8 mouse cellular contexts compared by ENCODE assay signal in genomic region chr15:84312878-84313565, GRCm38 (mm10). TPM values are rescaled to one million over a fixed set of nuclear protein-coding genes. Genes with fewer than 3 reads are reported as not detected.
DNase-seq lines count a peak whose midpoint lies in the region; ATAC-seq and TF ChIP-seq lines count a peak whose summit lies in the region.

No protein-coding gene starts in this region.

- TF ChIP-seq CTCF in kidney, postnatal 0 days (IDR thresholded peaks at IDR 0.05; ENCODE audit: low read depth) = no peak

- peaks cover 68% of the 10 kb centered on the region for H3K4me1 ChIP-seq in forebrain, embryonic 10.5 days
- H3K4me1 ChIP-seq in forebrain, embryonic 14.5 days (ENCODE audit: control insufficient read depth, insufficient read depth, low read length) = peaks cover 28% of the 10 kb centered on the region
- peaks cover 12% of the 10 kb centered on the region; the same call in 1 of the 2 replicates for H3K4me1 ChIP-seq in kidney, postnatal 0 days (replicated peaks; ENCODE audit: insufficient read depth, low read length)
- H3K4me1 ChIP-seq in liver, embryonic 16.5 days (ENCODE audit: control insufficient read depth, low read depth, low read length) = peaks cover 34% of the 10 kb centered on the region

- DNase-seq in forebrain, embryonic 10.5 days (ENCODE audit: extremely low spot score, low spot score) = no peak
- DNase-seq in forebrain, embryonic 14.5 days (ENCODE audit: low spot score) = no peak
- DNase-seq in kidney, postnatal 0 days (ENCODE audit: low spot score) = no peak
- DNase-seq in kidney, adult 18-20 months = no peak
- peak; percentile 42 for DNase-seq in embryo, embryonic 10.5 days (ENCODE audit: low spot score)
- no peak for DNase-seq in adrenal gland, postnatal 25 days
- no peak for DNase-seq in layer of hippocampus, postnatal 10 days (ENCODE audit: low spot score in 2 of 2)

- ATAC-seq in forebrain, embryonic 14.5 days = no peak
- ATAC-seq in kidney, postnatal 0 days (replicated peaks; ENCODE audit: low FRiP score, low read depth) = no peak
- no peak for ATAC-seq in liver, embryonic 16.5 days (ENCODE audit: low read depth)

- no peak overlapping the region for H3K9ac ChIP-seq in forebrain, embryonic 14.5 days (ENCODE audit: low read length)
- no peak overlapping the region for H3K9ac ChIP-seq in kidney, postnatal 0 days (ENCODE audit: low read depth, low read length)
- H3K9ac ChIP-seq in liver, embryonic 16.5 days (ENCODE audit: low read depth, low read length) = peak overlapping the region; percentile 19

- WGBS in forebrain, embryonic 10.5 days = 60% methylated on average over 9 of the region's 10 CpGs
- WGBS in forebrain, embryonic 14.5 days = 56% methylated on average over 9 of the region's 10 CpGs
- 42% methylated on average over 9 of the region's 10 CpGs for WGBS in kidney, postnatal 0 days
- WGBS in liver, embryonic 16.5 days (ENCODE audit: insufficient replicate concordance) = 34% methylated on average over 9 of the region's 10 CpGs

- H3K9me3 ChIP-seq in forebrain, embryonic 10.5 days = 0 out of 2 replicates have a peak, but pooled peaks cover 3% of the 10 kb centered on the region
- no peaks in the 10 kb centered on the region for H3K9me3 ChIP-seq in forebrain, embryonic 14.5 days (replicated peaks; ENCODE audit: control insufficient read depth, low read length)
- H3K9me3 ChIP-seq in kidney, postnatal 0 days (replicated peaks; ENCODE audit: low read length) = no peaks in the 10 kb centered on the region
- H3K9me3 ChIP-seq in liver, embryonic 16.5 days (replicated peaks; ENCODE audit: control insufficient read depth, low read length) = no peaks in the 10 kb centered on the region

- H3K4me2 ChIP-seq in forebrain, embryonic 14.5 days (ENCODE audit: low read length) = no peak overlapping the region
- H3K4me2 ChIP-seq in kidney, postnatal 0 days (ENCODE audit: low read length) = no peak overlapping the region
- no peak overlapping the region for H3K4me2 ChIP-seq in liver, embryonic 16.5 days (ENCODE audit: low read depth, low read length)

- no peaks in the 10 kb centered on the region for H3K36me3 ChIP-seq in forebrain, embryonic 10.5 days (replicated peaks)
- H3K36me3 ChIP-seq in forebrain, embryonic 14.5 days (ENCODE audit: control insufficient read depth, insufficient read depth, low read length) = no peaks in the 10 kb centered on the region
- no peaks in the 10 kb centered on the region for H3K36me3 ChIP-seq in kidney, postnatal 0 days (ENCODE audit: insufficient read depth, low read length)
- H3K36me3 ChIP-seq in liver, embryonic 16.5 days (ENCODE audit: control insufficient read depth, insufficient read depth) = no peaks in the 10 kb centered on the region

- H3K27ac ChIP-seq in forebrain, embryonic 10.5 days = peak overlapping the region; percentile 54
- H3K27ac ChIP-seq in forebrain, embryonic 14.5 days (ENCODE audit: low read depth, low read length) = no peak overlapping the region
- 0 out of 2 replicates have a peak overlapping the region, but pooled peaks have one; percentile 25 for H3K27ac ChIP-seq in kidney, postnatal 0 days
- peak overlapping the region; percentile 76 for H3K27ac ChIP-seq in liver, embryonic 16.5 days (ENCODE audit: low read length)

- H3K27me3 ChIP-seq in forebrain, embryonic 10.5 days (ENCODE audit: poor library complexity, severe bottlenecking) = peaks cover 48% of the 10 kb centered on the region
- H3K27me3 ChIP-seq in forebrain, embryonic 14.5 days (replicated peaks; ENCODE audit: control insufficient read depth, insufficient read depth, low read length) = no peaks in the 10 kb centered on the region
- H3K27me3 ChIP-seq in kidney, postnatal 0 days (ENCODE audit: insufficient read depth, low read length) = no peaks in the 10 kb centered on the region
- no peaks in the 10 kb centered on the region for H3K27me3 ChIP-seq in liver, embryonic 16.5 days (ENCODE audit: control insufficient read depth, insufficient read depth, low read depth, low read length)

- H3K4me3 ChIP-seq in forebrain, embryonic 10.5 days = no peak overlapping the region
- H3K4me3 ChIP-seq in forebrain, embryonic 14.5 days (ENCODE audit: low read depth, low read length) = no peak overlapping the region
- no peak overlapping the region for H3K4me3 ChIP-seq in kidney, postnatal 0 days (replicated peaks; ENCODE audit: low read depth, low read length)
- H3K4me3 ChIP-seq in liver, embryonic 16.5 days (ENCODE audit: low read depth, low read length) = no peak overlapping the region

RNA-seq across cellular contexts. Expression of gene Parvg, which starts 10.8 kb away (rescaled TPM):
- polyA plus RNA-seq in forebrain, embryonic 10.5 days (2016; fragmentation: Nextera tagmentation; extraction: Ambion mirVana) = 1.0 TPM in 2 replicates
- polyA plus RNA-seq in forebrain, embryonic 14.5 days (2014; fragmentation: Nextera tagmentation; extraction: Ambion mirVana) = 0.90 and 1.2 TPM in 2 replicates
- 1.4 TPM in 2 replicates for polyA plus RNA-seq in kidney, postnatal 0 days (2015; fragmentation: Nextera tagmentation; extraction: Ambion mirVana)
- polyA plus RNA-seq in liver, embryonic 16.5 days (2015; fragmentation: Nextera tagmentation; extraction: Ambion mirVana) = 12.9 and 14.8 TPM in 2 replicates
- total RNA-seq in adrenal gland, postnatal 25 days (2021) = 1.9 and 3.6 TPM in 2 replicates
- 1 to 10 TPM; 6.6 to 9.6 TPM for total RNA-seq in layer of hippocampus, postnatal 10 days (2021)
